Mouse (Mus musculus) lung, postnatal 14 days (tissue): ENCODE measurements at regions not wholly inside any gene's neighbourhood (a gene's known extent, or its start where the extent isn't known, plus 50 kb on each side); places are given as distances from the start of the nearest gene placed in this dataset.
A peak's percentile ranks its signal among the peaks of the same experiment; 100 is the strongest.

ENCODE experiments used
- DNase-seq: peaks from one replicate; pipeline ENCODE4 v3.0.0; 2021

- no peak for DNase-seq
Observed at GRCm38 (mm10) chr2:72769030-72769630, 211.1 kb downstream of the Sp3 start.

GRCm38 (mm10) chr2:72773401-72773800, 206.8 kb downstream of the Sp3 start:
- DNase-seq, result no peak

- DNase-seq, result peak; percentile 34
Observed at GRCm38 (mm10) chr2:72777330-72777729, 202.9 kb downstream of the Sp3 start.

- DNase-seq, result no peak
Observed at GRCm38 (mm10) chr2:72777806-72778510, 202.3 kb downstream of the Sp3 start.

GRCm38 (mm10) chr2:72779268-72780163, 200.7 kb downstream of the Sp3 start:
- no peak for DNase-seq

GRCm38 (mm10) chr2:72781369-72782275, 198.6 kb downstream of the Sp3 start:
- no peak for DNase-seq

- peak; percentile 13 for DNase-seq
Observed at GRCm38 (mm10) chr2:72782355-72782754, 197.9 kb downstream of the Sp3 start.

- DNase-seq, result no peak
Observed at GRCm38 (mm10) chr2:72785365-72786043, 194.7 kb downstream of the Sp3 start.

- no peak for DNase-seq
Observed at GRCm38 (mm10) chr2:72786044-72786737, 194.1 kb downstream of the Sp3 start.

GRCm38 (mm10) chr2:72787616-72788015, 192.6 kb downstream of the Sp3 start:
- DNase-seq, result no peak

GRCm38 (mm10) chr2:72791496-72791895, 188.8 kb downstream of the Sp3 start:
- no peak for DNase-seq

- no peak for DNase-seq
Observed at GRCm38 (mm10) chr2:72793424-72793823, 186.8 kb downstream of the Sp3 start.

GRCm38 (mm10) chr2:72794501-72794900, 185.7 kb downstream of the Sp3 start:
- DNase-seq, result no peak

- no peak for DNase-seq
Observed at GRCm38 (mm10) chr2:72797002-72797718, 183.1 kb downstream of the Sp3 start.

- DNase-seq, result no peak
Observed at GRCm38 (mm10) chr2:72800696-72801095, 179.6 kb downstream of the Sp3 start.

GRCm38 (mm10) chr2:72813282-72813974, 166.8 kb downstream of the Sp3 start:
- no peak for DNase-seq

GRCm38 (mm10) chr2:72825251-72825650, 155.0 kb downstream of the Sp3 start:
- peak; percentile 6 for DNase-seq

- no peak for DNase-seq
Observed at GRCm38 (mm10) chr2:72829139-72829538, 151.1 kb downstream of the Sp3 start.

- no peak for DNase-seq
Observed at GRCm38 (mm10) chr2:72832770-72833169, 147.5 kb downstream of the Sp3 start.
